Mouse (Mus musculus) intestine, postnatal 0 days (tissue): Measurements from ENCODE around the gene Fcgrt. TPM values are rescaled to one million over a fixed set of nuclear protein-coding genes. Genes with fewer than 3 reads are reported as not detected.

Experiments
- ATAC-seq: fragments of 200-750 bp; cut with Nextera tagmentation; 2 replicates; pipeline ENCODE4 v1.8.0; 2017; ENCODE audit warnings: mild to moderate bottlenecking, moderate TSS enrichment, moderate library complexity
- H3K27ac ChIP-seq: fragments of 300-500 bp; sonication (generic); 2 replicates; pipeline ENCODE4 v1.5.1; 2014; ENCODE audit warnings: mild to moderate bottlenecking, low read depth, low read length, moderate library complexity
- H3K27me3 ChIP-seq: fragments of 300-500 bp; sonication (generic); replicated peaks from 2 replicates; pipeline ENCODE4 v1.6.1; 2014; ENCODE audit warnings: low read length, mixed read lengths; ENCODE audit not compliant: control insufficient read depth, insufficient read depth
- H3K36me3 ChIP-seq: fragments of 300-500 bp; sonication (generic); 2 replicates; pipeline ENCODE4 v1.6.1; 2014; ENCODE audit warnings: mild to moderate bottlenecking, moderate library complexity; ENCODE audit not compliant: control insufficient read depth, insufficient read depth
- H3K4me1 ChIP-seq: fragments of 300-500 bp; sonication (generic); replicated peaks from 2 replicates; pipeline ENCODE4 v1.6.1; 2014; ENCODE audit warnings: antibody characterized with exemption, low read length, mixed read lengths; ENCODE audit not compliant: control insufficient read depth, insufficient read depth
- H3K4me2 ChIP-seq: fragments of 300-500 bp; sonication (generic); replicated peaks from 2 replicates; pipeline ENCODE4 v1.6.1; 2014; ENCODE audit warnings: low read depth, mild to moderate bottlenecking, moderate library complexity
- H3K4me3 ChIP-seq: fragments of 300-500 bp; sonication (generic); 2 replicates; pipeline ENCODE4 v1.5.1; 2014; ENCODE audit warnings: low read depth, low read length
- H3K9ac ChIP-seq: fragments of 300-500 bp; sonication (generic); 2 replicates; pipeline ENCODE4 v1.6.1; 2014; ENCODE audit warnings: mild to moderate bottlenecking, low read depth, low read length
- H3K9me3 ChIP-seq: fragments of 300-500 bp; sonication (generic); 2 replicates; pipeline ENCODE4 v1.6.1; 2016; ENCODE audit warnings: mixed run types; ENCODE audit not compliant: control insufficient read depth
- CTCF ChIP-seq: sonication (generic); IDR thresholded peaks from 2 replicates; pipeline ENCODE4 v1.5.1; 2016; ENCODE audit warnings: low read depth, mild to moderate bottlenecking, control low read depth, antibody characterized with exemption, moderate library complexity
- WGBS: fragments of 180-500 bp; shearing (Covaris S2); extraction: QIAGEN DNeasy Blood & Tissue Kit; methylation state at CpG from one replicate; pipeline ENCODE4 v1.1.7; 2014; 5-methylcytosine and 5-hydroxymethylcytosine counted together
- polyA plus RNA-seq: library from polyadenylated mRNA; unstranded; fragments of >200 nt; fragmentation: Nextera tagmentation; extraction: Ambion mirVana; gene quantifications from 2 replicates; pipeline ENCODE4 v1.2.1, GENCODE M21; 2015

Fcgrt gene
- polyA plus RNA-seq, 1 experiment from 2014 or later: 3,267 TPM

DNA sequence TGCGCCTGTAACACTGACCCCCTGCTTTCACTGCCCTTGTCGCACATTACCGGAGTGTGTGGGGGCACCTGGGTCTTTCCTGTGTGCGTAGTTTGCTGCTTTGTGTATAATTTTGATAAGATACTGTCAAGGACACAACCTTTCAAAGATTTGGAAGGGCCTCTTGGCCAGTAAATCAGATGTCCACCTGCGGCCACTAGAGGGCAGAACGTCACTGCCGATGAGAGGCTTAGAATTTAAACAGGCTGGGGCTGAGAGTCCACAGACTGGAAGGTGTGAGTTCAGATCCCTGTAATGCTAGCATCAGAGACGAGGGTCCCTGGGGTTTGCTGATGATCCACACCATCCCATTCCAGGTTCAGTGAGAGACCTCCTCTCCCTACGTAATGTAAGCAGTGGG, 25.1 kb downstream of the Fcgrt start:
- TF ChIP-seq CTCF: peak; percentile 89
- H3K9me3 ChIP-seq: no peaks in the 10 kb centered on the region
- no peaks in the 10 kb centered on the region for H3K4me1 ChIP-seq
- H3K9ac ChIP-seq: no peak overlapping the region
- H3K27me3 ChIP-seq: no peaks in the 10 kb centered on the region
- H3K27ac ChIP-seq: no peak overlapping the region
- 24% methylated on average over 9 of the region's 9 CpGs for WGBS
- no peak overlapping the region for H3K4me3 ChIP-seq
- peaks cover 49% of the 10 kb centered on the region for H3K36me3 ChIP-seq
- no peak overlapping the region for H3K4me2 ChIP-seq
- ATAC-seq: no peak

GRCm38 (mm10) chr7:45077829-45078228, 25.8 kb downstream of the Fcgrt start:
- H3K4me2 ChIP-seq: no peak overlapping the region
- 96% methylated on average over 2 of the region's 2 CpGs for WGBS
- no peak overlapping the region for H3K4me3 ChIP-seq
- TF ChIP-seq CTCF: no peak
- H3K9ac ChIP-seq: no peak overlapping the region
- no peaks in the 10 kb centered on the region for H3K27me3 ChIP-seq
- peaks cover 47% of the 10 kb centered on the region for H3K36me3 ChIP-seq
- ATAC-seq: no peak
- no peaks in the 10 kb centered on the region for H3K9me3 ChIP-seq
- H3K27ac ChIP-seq: no peak overlapping the region
- H3K4me1 ChIP-seq: no peaks in the 10 kb centered on the region

- no peak overlapping the region for H3K27ac ChIP-seq
- no peak for ATAC-seq
- no peaks in the 10 kb centered on the region for H3K4me1 ChIP-seq
- H3K9ac ChIP-seq: no peak overlapping the region
- H3K4me2 ChIP-seq: no peak overlapping the region
- WGBS: 88% methylated on average over 14 of the region's 14 CpGs
- H3K27me3 ChIP-seq: no peaks in the 10 kb centered on the region
- peaks cover 47% of the 10 kb centered on the region for H3K36me3 ChIP-seq
- no peak overlapping the region for H3K4me3 ChIP-seq
- no peaks in the 10 kb centered on the region for H3K9me3 ChIP-seq
- TF ChIP-seq CTCF: no peak
These were observed 26.3 kb downstream of the Fcgrt start for GRCm38 (mm10) chr7:45077322-45077721.

GRCm38 (mm10) chr7:45076501-45076900, 27.1 kb downstream of the Fcgrt start:
- no peaks in the 10 kb centered on the region for H3K4me1 ChIP-seq
- H3K9ac ChIP-seq: no peak overlapping the region
- peaks cover 47% of the 10 kb centered on the region for H3K36me3 ChIP-seq
- no peaks in the 10 kb centered on the region for H3K27me3 ChIP-seq
- no peak overlapping the region for H3K4me2 ChIP-seq
- ATAC-seq: no peak
- H3K9me3 ChIP-seq: no peaks in the 10 kb centered on the region
- 91% methylated on average over 30 of the region's 30 CpGs for WGBS
- no peak overlapping the region for H3K4me3 ChIP-seq
- no peak for TF ChIP-seq CTCF
- H3K27ac ChIP-seq: no peak overlapping the region

GRCm38 (mm10) chr7:45075405-45075804, 28.2 kb downstream of the Fcgrt start:
- peaks cover 47% of the 10 kb centered on the region for H3K36me3 ChIP-seq
- 75% methylated on average over 4 of the region's 4 CpGs for WGBS
- no peak for TF ChIP-seq CTCF
- no peak overlapping the region for H3K9ac ChIP-seq
- no peak overlapping the region for H3K27ac ChIP-seq
- H3K4me2 ChIP-seq: no peak overlapping the region
- no peaks in the 10 kb centered on the region for H3K9me3 ChIP-seq
- no peak overlapping the region for H3K4me3 ChIP-seq
- no peaks in the 10 kb centered on the region for H3K4me1 ChIP-seq
- H3K27me3 ChIP-seq: no peaks in the 10 kb centered on the region
- no peak for ATAC-seq

GRCm38 (mm10) chr7:45073949-45074348, 29.7 kb downstream of the Fcgrt start:
- Histone ChIP-seq H3K36me3 (peaks cover 47% of the 10 kb centered on the region), H3K27ac (no peak overlapping the region), H3K9me3 (no peaks in the 10 kb centered on the region), H3K4me3 (no peak overlapping the region), H3K4me1 (no peaks in the 10 kb centered on the region), H3K27me3 (no peaks in the 10 kb centered on the region), H3K9ac (no peak overlapping the region), H3K4me2 (no peak overlapping the region)
- 92% methylated on average over 12 of the region's 12 CpGs for WGBS
- no peak for TF ChIP-seq CTCF
- ATAC-seq: no peak

DNA sequence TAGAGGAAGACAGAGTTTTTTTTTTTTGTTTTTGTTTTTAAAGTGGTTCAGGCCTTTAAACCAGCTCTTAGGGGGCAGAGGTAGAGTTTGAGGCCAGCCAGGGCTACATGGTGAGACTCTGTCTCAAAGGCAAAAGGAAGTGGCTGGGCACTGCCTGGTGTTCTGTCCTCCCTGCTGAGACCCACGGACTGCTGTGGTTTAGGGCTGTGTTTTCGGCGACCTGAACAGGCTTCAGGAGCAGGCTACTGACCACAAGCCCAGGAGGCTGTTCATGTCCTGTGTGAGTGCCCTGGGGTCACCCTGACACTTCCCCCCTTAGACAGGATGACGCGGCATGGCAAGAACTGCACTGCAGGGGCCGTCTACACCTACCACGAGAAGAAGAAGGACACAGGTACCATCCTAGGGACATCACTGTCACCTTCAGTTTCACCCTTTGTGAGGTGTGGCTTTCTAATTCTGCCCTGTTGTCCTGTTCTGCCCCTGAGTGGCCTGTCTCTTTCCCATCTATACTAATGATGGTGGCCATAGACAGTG, 30.4 kb downstream of the Fcgrt start:
- WGBS: 83% methylated on average over 7 of the region's 7 CpGs
- Histone ChIP-seq H3K9me3 (no peaks in the 10 kb centered on the region), H3K9ac (no peak overlapping the region), H3K4me1 (no peaks in the 10 kb centered on the region), H3K36me3 (peaks cover 47% of the 10 kb centered on the region), H3K4me2 (no peak overlapping the region), H3K27ac (no peak overlapping the region), H3K4me3 (no peak overlapping the region), H3K27me3 (no peaks in the 10 kb centered on the region)
- TF ChIP-seq CTCF: no peak
- no peak for ATAC-seq
